Mouse (Mus musculus) granulocyte monocyte progenitor cell, adult 5-6 weeks (primary cell): ENCODE data around the gene Slc12a5. TPM values are rescaled to one million over a fixed set of nuclear protein-coding genes. Genes with fewer than 3 reads are reported as not detected.

Source experiments
- ATAC-seq: replicated peaks from 2 replicates; pipeline ENCODE4 v1.8.0; 2016; ENCODE audit warnings: mild to moderate bottlenecking, moderate TSS enrichment, inconsistent platforms; ENCODE audit not compliant: poor library complexity, severe bottlenecking
- total RNA-seq, 2 experiments: library from RNA; stranded (forward) in 1 of 2; stranded (reverse) in 1 of 2; fragments of 200-712, 200-1000 nt in 1 of 2; fragments of >200 nt in 1 of 2; fragmentation: Nextera tagmentation in 1 of 2; gene quantifications; 2 replicates each; pipeline ENCODE4 v1.2.3; 2014 to 2017

The Slc12a5 gene
- total RNA-seq, 2 experiments from 2014 or later = 0.21 TPM; not detected in 1

DNA sequence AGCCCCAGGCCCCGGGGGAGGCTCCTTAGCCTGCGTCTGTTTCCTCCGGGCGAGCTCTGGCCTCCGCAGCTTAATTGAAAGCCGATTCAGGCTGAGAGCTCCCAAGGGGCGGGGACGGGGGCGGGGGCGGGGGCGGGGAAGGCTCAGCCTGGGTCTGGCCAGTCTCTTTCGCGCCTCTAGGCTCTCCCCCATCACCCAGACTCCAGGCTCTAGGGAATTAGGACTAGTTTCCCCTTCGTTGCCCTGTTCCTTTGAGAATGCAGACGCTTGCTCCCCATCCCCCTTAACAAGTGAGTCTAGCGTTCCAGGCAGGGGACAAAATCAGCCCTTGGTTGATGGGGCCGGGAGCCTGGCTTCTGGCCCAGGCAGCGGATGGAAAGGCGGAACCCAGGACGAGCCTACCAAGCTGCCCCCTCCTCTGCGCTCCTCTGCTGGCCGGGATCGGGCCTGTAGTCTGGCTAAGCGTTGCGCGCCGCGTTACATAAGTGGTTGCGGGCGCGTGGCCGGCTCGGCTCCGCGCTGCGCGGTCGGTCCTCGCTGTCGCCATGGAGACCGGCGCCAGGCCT, 10.1 kb downstream of the Slc12a5 start:
- ATAC-seq = no peak

DNA sequence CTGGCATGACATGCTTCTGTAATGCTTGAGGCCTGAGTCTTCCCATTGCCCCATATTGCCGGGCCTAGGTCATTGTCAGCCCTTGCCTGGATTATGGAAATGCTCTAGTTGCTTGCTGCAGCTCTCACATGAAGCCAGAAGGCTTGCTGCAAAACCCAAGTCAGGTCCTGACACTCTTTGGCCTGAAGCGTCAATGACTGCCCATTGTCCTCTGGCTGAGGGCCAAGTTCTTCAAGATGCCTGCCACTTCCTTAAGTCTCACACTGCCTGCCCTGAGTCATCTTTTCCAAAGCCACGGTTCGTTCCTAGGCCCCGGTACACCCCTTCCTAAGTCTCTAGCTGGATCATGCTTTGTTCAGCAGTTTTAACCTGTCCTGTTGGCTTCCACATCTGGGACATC, 12.0 kb downstream of the Slc12a5 start:
- ATAC-seq = no peak

DNA sequence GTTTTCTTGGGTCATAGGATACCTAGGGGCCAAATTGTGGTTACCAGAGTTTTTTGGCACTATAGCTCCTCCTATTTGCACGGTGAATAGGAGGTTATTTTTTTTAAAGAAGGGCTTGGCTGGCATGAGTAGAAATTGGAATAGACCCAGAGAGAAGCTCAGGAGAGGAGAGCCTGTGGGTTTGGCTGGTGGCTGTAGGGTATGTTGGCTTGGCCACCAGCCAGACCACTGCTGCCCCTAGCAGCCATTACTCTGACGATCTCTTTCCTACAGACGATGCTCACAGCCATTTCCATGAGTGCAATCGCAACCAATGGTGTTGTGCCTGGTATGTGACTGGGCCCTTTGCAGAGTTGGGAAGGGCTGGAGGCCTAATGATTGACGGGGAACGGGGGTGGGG, 15.0 kb downstream of the Slc12a5 start:
- ATAC-seq = no peak

DNA sequence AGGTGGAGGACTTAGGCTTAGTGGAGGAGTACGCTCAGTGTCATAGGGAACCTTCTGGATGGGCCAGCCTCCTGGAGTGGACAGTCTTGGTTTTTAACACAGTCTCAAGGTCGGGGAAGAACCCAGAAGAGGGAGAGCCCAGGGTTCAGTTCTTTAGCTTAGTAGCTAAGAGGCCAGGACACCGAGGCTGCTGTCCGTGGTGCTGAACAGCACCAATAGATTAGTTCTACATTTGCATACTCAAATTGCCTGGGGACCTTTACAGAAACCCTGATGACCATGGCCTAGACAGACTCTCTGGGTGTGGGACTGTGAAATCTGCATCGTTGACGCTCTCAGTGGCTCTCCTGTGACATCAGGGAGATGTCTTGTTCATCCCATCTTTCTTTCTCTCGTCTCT, 19.1 kb downstream of the Slc12a5 start:
- peak; percentile 62 for ATAC-seq

DNA sequence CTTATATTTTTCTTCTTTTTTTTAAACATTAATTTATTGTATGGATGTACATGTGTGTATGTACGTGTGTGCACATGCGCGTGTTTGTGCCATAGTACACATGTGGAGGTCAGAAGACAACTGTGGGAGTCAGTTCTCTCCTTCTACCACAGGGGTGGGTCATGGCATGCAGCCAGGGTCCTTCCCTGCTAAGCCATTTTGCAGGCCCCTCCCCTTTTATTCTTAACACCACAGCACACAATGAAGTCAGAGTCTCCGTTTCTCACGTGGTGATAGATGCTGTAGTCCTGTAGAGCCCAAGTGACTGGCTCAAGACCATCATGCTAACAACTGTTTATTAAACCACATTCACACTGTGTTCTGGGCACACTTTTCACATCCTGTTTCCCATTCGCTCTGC, 25.4 kb downstream of the Slc12a5 start:
- no peak for ATAC-seq

DNA sequence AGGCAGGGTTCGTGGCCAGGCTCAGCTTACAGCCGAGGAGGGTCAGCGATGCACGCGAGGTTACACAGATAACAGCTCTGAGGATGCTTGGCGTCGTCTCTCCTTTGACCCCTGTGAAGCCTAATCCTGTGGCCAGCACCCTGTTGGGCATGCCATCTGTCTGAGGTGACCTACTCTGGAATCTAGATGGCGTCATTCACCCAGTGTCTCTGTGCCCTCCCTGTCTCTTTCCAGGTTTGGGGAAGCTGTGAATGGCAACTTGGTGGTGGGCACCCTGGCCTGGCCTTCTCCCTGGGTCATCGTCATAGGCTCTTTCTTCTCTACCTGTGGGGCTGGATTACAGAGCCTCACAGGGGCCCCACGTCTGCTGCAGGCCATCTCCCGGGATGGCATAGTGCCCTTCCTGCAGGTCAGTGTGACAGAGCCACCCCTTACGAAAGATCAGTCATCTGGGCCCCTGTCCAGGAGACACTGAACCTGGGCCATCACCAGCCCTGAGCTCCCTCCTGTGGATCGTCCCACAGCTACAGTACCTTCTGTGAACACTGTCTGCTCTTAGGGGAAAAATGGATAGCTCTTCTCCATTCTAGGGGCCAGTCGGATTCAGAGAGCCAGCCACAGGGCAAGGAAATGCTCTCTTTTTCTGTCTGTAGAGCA, 25.9 kb downstream of the Slc12a5 start:
- ATAC-seq = no peak

DNA sequence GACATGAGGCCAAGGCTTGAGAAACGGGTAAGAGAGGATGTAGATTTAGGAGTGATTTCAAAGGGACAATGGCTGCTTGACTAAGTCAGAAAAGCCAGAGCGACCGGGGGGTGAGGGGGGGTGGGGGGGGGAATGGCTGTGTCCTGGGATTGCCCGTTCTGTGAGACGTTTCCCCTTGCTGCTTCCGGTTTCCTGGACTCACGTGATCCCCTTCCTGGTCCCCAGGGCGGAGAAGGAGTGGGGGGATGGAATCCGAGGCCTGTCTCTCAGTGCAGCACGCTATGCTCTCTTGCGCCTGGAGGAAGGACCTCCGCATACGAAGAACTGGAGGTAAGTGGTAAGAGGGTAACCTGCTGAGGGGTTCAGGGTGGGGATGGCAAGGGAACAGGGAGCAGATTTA, 28.2 kb downstream of the Slc12a5 start:
- no peak for ATAC-seq

DNA sequence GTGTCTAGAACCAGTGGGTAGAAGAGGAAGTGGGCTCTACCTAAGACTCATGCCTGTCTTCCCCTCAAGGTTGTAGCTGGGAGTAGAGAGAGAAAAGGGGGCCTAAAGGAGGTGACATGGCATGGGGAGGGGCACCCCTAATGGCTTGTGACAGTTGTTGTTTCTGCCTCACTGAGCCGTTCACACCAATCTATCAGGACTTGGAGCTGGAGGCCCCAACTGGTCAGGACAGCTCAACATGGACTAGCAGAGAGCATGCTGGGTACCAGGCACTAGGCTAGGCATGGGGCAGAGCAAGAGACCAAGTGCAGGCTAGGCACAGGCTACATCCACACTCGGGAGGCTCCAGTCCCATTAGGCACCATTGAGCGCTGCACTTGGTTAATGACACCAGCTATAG, 30.5 kb downstream of the Slc12a5 start:
- ATAC-seq = no peak

DNA sequence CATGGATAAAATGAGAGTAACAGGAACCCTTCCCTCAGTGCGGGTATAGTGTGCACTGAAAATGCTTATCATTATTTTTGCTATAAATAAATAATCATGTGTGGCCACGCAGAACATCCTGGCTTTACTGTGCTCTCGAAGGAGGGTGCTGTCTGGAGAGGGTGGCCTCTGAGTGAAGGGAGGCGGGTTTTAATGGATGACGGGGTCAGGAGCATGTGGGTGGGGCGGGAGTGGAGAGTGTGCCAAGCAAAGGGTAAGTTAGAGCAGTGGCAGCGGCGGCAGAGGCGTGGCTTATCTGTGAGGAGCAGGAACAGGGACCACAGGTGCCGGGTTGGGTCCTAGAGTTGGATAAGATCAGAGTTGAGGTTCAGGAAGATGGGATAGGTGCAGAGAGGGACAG, 31.2 kb downstream of the Slc12a5 start:
- no peak for ATAC-seq

DNA sequence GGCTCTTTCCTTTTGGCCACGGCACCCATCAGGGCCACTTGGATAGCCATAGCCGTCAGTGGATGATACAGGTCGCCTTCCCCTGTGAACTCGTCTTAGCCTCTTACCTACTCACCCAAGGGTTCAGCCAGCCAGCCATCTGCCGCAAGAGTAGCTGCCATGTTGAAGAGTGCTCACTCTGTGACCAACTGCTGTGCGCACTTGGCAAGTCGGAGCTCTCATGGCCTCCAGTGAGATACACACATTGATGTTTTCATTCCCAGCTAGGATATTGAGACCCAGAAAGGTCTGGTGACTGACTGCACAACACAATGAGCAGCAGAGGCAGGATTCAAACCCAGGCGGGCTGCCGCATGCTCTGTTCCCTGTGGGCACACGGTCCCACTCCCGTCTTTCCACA, 33.6 kb downstream of the Slc12a5 start:
- no peak for ATAC-seq

DNA sequence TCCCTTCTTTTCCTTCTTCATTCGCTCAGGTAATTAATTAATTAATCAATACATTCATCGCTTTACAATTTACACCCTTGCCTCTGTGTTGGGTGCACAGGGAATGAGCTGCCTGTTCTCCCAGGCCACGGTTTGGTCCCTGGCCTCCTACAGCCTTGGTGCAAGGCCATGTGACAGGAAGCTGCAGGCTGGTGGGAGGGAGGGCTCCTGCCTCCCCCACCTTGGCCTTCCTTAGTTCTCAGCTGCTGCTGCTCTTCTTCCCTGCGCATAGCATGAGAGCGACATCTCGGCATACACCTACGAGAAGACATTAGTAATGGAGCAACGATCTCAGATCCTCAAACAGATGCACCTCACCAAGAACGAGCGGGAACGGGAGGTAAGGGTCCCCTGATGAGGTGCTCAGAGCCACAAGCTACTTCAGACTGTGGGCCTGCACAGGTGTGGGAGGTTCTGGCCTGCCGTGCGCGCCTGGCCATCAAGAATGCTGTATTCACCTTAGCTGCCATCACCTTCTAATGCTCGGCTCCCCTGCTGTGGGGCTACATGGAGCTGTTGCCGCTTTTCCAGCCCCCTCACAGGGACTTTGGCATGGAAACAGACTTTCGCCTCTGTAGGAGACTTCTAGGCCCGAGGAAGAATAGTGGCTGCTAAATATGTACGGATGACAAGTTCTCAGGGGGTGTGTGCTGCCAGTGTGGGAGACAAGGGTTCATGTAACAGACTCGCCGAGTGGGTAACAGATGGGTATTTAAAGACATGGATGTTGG, 34.2 kb downstream of the Slc12a5 start:
- ATAC-seq = no peak

DNA sequence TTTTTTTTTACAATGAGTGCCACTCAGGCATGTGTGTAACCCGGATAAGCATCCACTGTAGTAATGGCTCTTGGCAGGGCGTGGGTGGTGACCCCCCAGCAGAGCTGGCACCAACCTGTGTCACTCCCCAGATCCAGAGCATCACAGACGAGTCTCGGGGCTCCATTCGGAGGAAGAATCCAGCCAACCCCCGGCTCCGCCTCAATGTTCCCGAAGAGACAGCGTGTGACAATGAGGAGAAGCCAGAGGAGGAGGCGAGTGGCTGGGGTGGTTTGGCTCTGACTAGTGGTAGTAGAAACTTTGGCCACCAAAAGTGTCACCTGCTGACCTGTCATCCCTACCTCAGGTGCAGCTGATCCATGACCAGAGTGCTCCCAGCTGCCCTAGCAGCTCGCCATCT, 35.4 kb downstream of the Slc12a5 start:
- no peak for ATAC-seq

DNA sequence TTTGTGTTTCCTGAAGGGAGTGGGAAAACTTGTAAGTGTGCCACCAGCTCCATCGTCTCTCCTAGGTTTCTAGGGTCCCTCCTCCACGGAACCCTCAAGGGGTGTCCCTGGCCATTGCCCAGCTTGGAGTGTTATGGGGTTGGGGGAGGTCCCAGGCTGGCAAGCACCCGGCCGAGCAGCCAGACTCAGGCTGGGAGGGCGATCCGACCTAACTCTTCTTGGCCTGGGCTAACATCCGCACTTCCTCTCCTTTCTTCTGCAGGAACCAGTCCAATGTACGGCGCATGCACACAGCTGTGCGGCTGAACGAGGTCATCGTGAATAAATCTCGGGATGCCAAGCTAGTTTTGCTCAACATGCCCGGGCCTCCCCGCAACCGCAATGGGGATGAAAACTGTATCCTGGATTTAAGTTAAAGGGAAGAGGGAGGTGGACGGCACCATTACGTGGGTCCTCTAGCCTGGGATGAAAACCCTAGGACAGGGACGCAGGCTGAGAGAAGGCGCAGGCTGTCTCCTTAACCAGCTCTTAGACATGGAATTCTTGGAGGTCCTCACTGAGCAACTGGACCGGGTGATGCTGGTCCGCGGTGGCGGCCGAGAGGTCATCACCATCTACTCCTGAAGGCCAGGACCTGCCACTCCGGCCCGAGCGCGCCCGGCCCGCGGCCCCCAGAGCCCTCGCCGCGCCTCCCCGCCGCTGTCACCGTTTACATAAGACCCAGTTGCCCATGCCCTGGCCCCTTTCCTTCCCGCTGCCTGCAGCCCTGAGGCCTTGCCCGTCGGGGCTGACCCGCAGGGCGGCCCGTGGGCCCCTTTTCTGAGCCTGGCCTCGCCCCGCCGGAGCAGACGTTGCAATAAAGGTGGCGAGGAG, 36.5 kb downstream of the Slc12a5 start:
- ATAC-seq = no peak

DNA sequence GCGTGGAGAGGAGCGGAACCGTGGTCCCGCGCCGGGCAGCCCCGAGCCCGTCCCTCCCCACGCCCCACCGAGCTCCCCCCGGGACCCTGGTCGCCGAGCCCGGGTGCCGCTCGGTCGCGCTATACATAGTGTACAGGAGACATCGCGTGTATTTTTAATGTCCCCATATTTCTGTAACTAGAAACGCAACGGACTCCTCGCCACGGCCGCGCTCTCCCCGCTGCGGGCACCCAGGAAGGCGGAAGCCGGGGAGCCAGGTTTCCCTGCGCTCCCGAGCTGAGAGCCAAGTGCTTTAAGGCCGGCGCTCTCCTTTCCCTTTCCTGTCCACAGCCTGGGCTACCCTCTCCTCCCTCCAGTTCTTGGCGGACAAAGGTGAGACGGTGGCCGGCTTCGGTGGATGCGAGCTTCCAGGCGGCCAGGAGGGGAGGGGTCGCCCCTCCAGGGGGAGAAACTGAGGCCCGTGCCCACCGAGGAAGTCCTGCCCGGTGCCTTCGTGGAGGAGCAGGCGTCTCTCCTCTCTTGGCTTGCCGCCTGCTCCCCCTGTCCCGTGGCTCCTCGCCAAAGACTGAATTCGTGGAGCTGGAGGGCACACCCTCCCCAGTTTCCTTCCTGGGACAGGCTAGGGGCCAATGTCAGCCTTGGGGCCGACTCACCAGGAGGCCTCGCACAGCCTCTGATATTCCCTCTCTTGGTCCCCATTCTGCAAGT, 37.3 kb downstream of the Slc12a5 start:
- 0 out of 2 replicates have a peak, but pooled peaks have one; percentile 11 for ATAC-seq

DNA sequence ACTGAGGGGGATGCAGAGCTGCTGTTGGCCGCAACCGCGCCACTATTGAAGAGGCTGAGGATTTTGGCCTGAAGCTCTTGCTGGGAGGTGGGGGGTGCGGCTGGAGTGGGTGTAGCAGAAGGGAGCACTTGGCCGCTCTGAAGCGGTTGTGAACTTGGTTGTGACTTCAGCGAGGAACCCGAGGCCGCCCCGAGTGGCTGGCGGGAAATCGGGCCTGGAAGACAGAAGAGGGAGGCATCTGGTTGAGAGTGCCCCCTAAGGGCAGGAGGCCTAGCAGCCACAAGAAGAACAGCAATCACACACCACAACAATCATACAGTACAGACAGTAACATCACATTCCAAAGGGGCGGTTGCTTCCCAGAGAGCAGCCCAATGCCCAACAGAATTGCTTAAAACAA, 41.4 kb downstream of the Slc12a5 start:
- ATAC-seq = no peak

DNA sequence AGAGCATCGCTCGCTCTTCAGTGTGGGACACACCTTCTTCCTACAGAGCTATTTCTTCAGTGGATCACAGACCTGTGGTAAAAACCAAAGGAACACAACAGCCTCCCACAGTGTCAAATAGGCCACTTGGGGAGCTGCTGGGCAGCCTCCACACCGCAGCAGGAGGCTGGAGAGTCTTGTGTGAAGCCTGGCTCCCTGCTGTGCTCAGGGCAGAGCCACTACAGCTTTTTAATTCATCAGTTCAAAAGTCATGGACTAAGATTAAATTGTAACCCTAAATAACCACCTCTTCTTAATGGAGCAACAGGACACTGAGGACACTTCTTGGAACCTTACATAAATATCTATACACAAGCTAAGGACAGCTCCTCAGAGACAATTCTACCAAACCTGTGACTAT, 42.5 kb downstream of the Slc12a5 start:
- ATAC-seq = no peak

DNA sequence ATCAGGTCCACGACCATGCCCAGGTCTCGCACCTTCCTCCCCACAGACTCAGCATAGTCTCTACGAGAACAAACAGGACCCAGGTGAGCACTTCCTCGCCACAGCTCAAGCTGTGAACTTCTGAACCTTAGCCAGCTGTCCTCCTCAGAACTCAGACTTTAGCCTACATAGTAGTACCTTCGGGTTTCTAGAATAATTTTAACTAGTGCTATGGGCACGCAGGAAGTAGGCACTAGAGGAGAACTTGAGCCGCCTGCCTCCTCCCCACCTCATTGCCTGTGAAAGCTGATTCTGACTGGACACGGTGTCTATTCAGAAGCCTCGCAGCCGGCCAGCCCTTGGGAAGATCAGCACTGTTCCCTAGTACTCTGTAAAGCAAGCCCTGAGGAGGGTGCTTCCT, 43.6 kb downstream of the Slc12a5 start:
- no peak for ATAC-seq

DNA sequence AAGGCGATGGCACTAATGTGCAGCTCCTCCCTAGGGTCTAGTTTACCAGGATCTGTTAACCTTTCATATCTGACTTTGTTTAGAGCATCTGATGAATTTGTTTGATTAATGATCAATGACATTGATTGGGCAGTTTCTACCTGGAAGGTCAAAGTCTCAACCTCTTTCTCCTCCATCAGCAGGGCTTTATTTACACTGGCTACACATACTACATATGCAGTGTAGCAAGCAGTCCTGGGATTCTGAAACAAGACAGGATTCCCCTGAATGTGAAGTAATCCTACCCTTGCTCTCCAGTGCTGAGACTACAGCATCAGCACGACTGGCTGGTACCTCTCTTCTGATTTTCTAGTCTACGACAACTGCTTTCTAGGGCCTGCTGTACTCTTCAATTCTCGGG, 46.2 kb downstream of the Slc12a5 start:
- no peak for ATAC-seq

DNA sequence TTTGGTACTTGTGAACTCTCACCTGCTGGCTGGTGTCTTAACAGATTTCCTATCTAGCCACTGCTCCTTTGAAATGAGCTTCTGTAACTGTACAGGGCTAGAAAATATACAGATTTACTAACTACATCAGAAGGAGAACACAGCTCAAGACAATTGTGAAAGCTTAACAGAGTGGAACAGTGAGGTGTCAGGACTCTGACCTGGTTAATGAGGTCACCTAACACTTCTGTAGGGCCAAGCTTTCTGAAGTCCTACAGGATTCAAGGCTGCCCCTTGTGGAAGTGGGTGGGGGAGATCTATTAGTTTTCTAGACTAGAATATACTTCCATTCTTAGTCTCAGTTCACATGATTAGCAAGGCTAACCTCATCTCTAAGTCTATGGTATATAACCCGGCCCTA, 47.4 kb downstream of the Slc12a5 start:
- ATAC-seq = no peak

DNA sequence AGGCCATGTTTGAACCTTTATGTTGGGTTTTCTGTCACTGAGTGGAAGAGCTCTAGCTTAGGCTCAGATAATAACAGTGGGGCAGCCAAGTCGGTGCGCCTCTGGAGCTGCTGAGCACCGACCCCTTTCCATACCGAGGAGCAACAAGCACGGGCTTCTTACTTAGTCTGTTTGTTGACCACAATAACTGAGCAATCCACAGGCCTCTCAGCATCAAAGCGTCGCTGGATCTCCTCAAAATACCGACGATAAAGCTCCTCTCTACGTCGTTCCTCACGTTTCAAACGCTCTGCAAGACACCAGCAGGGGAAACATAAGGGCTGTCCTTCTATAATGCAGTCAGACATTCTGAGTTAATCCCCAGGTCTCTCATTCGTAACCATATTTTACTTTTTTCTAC, 48.6 kb downstream of the Slc12a5 start:
- no peak for ATAC-seq
